Mouse (Mus musculus): ENCODE measurements around the gene Emsy.

The Emsy gene

DNA sequence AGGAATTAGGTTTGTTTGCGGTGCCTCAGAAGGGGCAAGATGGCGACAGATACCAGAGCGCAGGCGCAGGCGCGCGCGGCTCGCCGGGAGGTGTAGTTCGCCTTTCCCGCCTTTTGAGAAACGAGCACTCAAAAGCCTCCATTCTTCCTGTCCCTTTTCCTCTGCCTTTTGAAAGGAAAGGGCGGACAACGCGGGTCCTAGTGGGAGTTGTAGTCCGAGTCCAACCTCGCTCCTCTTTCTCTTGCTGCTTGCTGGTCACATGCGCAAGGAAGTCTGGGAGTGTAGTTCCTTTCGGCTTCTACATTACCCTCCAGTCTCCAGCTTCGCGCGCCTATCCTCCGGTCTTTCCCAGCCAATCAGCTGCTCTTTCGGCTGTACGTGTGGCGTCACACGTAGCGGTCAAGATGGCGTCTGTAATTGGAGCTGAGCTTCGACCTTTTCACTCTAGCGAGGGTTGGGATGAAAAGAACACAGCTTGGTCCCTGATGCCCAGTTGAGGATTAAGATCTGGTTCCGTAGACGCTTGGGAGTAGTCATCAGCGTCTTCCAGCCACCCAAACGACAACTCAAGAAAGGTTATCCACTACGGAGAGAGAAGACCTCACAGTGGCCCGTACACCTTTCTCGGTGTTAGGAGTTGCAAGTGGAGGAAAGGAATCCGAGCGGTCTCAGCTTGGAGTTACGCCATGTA, at the start of gene Emsy:
TSS of gene Emsy (minus strand) at position 253 of the 691 bp plus-strand sequence.
- WGBS = under 1% methylated on average over 42 of the region's 42 CpGs

GRCm38 (mm10) chr7:98704276-98704675, 47.7 kb upstream of the Emsy start:
- WGBS = 38% methylated on average over 5 of the region's 5 CpGs

DNA sequence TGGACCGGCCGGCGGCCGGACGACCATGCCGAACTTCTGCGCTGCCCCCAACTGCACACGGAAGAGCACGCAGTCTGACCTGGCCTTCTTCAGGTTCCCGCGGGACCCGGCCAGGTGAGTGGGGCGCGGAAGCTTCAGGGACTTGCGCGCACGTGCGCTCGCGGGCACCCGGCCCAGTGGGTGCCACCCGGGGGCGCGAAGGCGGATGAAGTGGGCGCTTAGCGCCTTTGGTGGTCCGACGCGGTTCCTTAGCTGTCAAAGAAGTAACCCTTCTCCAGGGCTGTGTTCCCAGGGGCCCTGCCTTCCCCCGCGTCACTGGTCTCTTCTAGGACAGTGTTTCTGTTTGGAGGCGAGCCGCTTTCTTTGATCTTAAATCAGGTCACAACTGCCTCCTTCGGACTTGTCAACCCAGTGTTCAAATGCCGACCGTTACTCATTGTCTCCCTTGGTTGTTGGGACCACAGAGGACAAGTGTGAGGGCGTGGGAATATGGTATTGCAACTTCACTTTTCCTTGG, 46.8 kb upstream of the Emsy start:
- under 1% methylated on average over 38 of the region's 38 CpGs for WGBS

DNA sequence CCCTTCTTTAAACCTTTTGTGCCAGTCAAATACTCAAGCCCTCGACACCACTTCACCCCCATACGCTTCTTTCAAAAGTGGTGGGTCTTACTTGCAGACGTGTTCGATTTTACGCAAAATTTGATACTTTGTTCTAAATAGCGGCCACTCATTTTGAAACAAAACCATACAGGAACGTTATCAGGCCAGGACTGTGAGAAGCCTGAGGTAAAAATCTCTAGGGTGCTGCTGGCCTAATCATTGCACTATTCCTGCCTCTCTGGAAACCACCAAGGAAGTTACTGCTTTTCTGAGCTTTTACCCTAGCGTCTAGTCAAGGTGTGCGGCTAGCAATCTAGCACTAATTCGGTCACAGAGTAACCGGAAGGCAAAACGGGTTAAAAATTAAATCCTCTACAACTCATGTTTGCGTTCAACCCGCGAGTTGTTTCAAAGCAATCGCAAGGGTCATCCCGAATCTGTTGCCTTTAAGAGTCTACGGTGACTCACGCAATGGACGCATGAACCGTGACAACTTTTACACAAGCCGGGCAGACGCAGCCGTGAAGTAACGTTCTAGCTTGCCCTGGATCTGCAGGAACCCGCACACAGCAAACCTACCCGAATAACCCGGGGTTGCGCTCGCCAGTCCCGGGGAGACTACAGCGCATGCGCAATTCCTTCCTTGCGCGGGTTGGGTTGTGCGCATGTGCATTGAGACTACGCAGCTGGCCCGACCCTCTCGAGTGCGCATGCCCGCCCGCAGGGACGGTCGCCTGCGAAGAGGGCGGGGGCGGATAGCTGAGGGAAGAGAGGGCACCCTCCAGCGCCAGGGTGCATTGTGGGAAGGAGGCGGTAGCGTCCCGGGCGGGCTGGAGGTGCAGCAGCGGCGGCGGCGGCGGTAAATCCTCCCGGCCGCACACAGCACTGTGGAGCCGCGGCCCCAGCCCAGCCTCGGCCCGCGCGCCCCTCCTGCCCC, 46.0 kb upstream of the Emsy start, which contains the start of gene Thap12:
TSS of gene Thap12 (plus strand) at position 821 of the 958 bp plus-strand sequence.
- WGBS = 2% methylated on average over 65 of the region's 65 CpGs

- 39% methylated on average over 7 of the region's 7 CpGs for WGBS
Measured at GRCm38 (mm10) chr7:98701771-98702170, 45.2 kb upstream of the Emsy start.

DNA sequence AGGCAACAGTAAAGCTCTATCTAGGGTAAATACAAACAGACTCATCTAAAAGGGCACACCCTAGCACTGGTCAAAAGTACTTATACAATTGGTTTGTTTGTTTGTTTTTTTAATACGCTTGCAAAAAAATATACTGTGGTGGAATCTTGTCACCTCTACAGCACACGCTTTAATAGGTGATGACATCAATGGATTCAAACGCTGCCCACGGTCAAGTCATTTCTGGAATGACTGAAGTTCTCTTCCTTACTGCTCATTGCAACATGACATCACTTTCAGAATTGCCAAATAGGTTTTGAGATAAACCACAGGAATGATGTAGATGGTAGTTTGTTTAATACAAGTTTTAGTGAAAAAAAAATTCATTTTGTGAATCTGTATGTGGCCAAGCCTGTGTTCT, 42.0 kb upstream of the Emsy start:
- 84% methylated on average over 4 of the region's 4 CpGs for WGBS

GRCm38 (mm10) chr7:98698041-98698440, 41.5 kb upstream of the Emsy start:
- WGBS = 68% methylated on average over 5 of the region's 5 CpGs

- WGBS = 15% methylated on average over 2 of the region's 2 CpGs
Measured at GRCm38 (mm10) chr7:98697496-98697895, 40.9 kb upstream of the Emsy start.

DNA sequence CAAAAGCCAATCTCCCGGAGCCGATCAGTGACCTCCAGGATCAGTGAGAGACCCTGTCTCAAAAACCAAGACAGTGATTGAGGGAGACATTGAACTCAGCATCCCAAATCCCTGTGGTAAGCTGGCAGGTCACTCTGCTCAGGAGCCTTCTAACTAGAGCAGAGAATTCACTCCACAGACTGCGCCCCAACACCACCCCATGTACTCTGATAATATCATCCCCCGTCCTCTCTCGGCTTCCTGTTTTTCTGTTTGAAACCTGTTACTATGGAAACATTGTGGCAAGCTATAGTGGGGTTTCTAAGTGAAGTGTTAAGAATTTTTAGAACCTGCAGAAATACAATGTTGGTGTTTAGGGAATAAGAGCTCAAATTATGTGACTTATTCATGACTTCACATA, 37.5 kb upstream of the Emsy start:
- WGBS = 58% methylated on average over 5 of the region's 5 CpGs

GRCm38 (mm10) chr7:98692761-98693546, 36.4 kb upstream of the Emsy start:
- 41% methylated on average over 24 of the region's 24 CpGs for WGBS

DNA sequence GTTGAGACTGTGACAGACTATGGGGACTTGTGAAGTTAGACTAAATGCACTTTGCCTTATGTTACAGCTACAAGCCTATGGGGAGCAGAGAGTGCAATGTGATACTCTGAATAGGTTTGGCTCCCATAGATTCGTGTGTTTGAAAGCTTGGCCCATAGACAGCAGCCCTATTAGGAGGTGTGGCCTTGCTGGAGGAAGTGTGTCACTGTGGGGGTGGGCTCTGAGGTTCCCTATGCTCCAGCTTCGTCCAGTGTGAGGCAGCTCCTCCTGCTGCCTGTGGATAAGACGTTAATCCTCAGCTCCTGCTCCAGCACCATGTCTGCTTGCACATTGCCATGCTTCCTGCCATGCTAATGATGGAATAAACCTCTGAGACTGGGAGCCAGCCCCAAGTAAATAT, 34.2 kb upstream of the Emsy start:
- WGBS = 43% methylated on average over 3 of the region's 3 CpGs

- 97% methylated on average over 1 of the region's 1 CpGs for WGBS
Measured at GRCm38 (mm10) chr7:98690126-98690525, 33.5 kb upstream of the Emsy start.

- 51% methylated on average over 13 of the region's 13 CpGs for WGBS
Measured at GRCm38 (mm10) chr7:98685895-98686294, 29.3 kb upstream of the Emsy start.

GRCm38 (mm10) chr7:98682821-98683220, 26.2 kb upstream of the Emsy start:
- 88% methylated on average over 10 of the region's 10 CpGs for WGBS

DNA sequence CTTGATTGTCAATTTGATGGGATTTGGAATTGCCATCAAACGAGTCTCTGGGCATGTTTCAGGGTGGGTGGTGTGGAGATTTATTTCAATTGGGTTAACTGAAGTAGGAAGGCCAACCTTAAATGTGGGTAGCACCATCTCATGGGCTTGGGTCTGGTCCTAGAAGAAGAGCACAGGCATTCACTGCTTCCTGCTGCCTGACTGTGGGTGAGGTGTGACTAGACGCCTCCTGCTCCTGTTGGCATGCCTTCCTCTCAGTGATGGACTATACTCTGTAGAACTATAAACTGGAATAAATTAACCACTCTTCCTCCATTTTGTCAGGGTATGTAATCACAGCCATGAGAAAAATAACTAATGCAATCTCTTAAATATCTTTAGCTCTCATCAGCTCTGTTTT, 24.1 kb upstream of the Emsy start:
- WGBS = 46% methylated on average over 2 of the region's 2 CpGs

- 56% methylated on average over 7 of the region's 7 CpGs for WGBS
Measured at GRCm38 (mm10) chr7:98678441-98678840, 21.9 kb upstream of the Emsy start.

DNA sequence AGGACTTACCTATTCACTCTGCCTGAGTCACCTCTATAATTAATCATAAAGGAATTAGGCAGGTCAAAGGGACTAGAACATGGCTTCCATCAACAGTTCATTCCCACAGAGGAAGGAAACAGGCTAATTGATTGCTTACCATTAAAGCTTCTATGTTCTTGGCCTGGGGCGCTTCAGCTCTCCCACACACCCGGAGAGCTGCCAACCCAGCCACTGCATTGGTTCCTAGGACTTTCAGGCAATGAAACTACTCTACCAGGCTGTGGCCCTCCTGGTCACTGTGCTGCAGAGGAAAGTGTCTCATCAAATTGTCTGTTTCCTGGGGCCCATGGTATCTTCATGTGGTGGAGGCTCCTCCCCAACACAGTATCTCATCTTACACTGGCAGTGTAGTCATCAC, 20.9 kb upstream of the Emsy start:
- WGBS = 89% methylated on average over 2 of the region's 2 CpGs

GRCm38 (mm10) chr7:98674344-98674743, 17.8 kb upstream of the Emsy start:
- WGBS = 88% methylated on average over 4 of the region's 4 CpGs

DNA sequence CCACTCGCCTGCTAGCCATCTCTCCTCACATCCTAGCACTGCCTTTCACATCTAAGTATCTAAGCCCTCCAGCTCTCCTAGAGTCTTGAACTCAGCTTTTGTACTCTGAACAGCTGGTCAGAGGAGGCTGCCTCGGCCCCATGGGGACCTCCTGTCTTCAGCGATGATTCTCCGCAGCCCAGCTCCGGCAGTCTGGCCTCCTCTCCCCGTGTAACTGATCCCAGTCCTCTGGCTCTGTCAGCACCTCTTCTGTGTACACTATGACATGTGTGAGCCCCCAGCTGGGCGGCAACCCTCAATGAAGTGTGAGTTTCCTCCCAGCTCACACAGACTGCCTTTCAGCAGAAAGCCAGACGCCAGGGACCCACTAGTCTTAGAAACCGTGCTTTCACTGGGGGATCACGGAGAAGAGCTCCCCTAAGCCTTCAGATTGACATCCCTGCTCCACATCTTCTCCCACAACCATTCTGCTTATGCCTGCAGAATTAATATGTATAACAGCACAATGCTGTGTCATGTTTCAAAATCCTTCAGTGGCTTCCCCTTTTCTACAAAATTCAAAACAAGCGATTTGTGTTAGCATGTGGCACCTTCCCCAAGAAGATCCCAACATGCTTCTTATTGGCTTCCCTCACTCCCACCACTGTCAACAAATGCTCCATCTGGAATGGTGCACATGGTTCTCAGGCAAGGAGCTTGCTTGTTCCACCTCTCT, 15.8 kb upstream of the Emsy start:
- 63% methylated on average over 11 of the region's 11 CpGs for WGBS

- 86% methylated on average over 9 of the region's 9 CpGs for WGBS
Measured at GRCm38 (mm10) chr7:98671416-98671815, 14.8 kb upstream of the Emsy start.

- WGBS = 94% methylated on average over 4 of the region's 4 CpGs
Measured at GRCm38 (mm10) chr7:98670831-98671230, 14.2 kb upstream of the Emsy start.
